In the genomic region with DNA sequence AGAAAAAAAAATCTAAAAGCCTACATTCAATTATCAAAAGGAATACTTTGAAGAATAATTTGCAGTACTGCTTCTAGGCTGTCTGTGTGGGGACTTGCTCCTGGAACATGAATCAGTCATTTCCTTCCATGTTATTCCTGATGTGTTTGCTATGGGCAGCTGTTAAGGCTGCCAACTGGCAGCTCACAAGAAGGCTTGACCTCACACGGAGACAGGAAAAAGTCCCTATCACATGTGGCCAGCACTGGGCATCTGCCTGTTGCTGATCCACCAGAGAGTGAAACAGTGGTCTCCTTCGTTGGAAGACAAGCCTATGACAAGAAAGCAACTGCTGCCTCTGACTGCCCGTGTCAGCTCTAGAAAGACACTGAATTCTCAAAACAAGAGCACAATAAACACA, we compare ENCODE assay signal across 24 mouse cellular contexts.
A peak's percentile ranks its signal among the peaks of the same experiment; 100 is the strongest.
DNase-seq lines count a peak whose midpoint lies in the region; ATAC-seq and TF ChIP-seq lines count a peak whose summit lies in the region.
"Had no signal": no experiment of that assay in that cellular context is flagged by ENCODE, and none has a peak within 500 bp of the region (broad histone marks: within the 10 kb centered on the region; RNA-seq: fewer than 3 reads in every experiment).

No protein-coding gene starts in this region.

- TF ChIP-seq CTCF in kidney, adult 2 months (conservative IDR thresholded peaks at IDR 0.05; ENCODE audit: insufficient read depth, insufficient read length, low read depth, low read length) = no peak
- no peak for TF ChIP-seq CTCF in lung, postnatal 0 days (IDR thresholded peaks at IDR 0.05)

- no peak for ATAC-seq in lung, postnatal 0 days
- ATAC-seq: activated CD4-positive, CD25-positive, alpha-beta regulatory T cell, adult 4 months; CD4-positive, CD25-positive, alpha-beta regulatory T cell, adult 4 months; forebrain, embryonic 13.5 days; forebrain, embryonic 15.5 days; Patski had no signal

- DNase-seq in kidney, adult 2 months = peak; percentile 29
- DNase-seq in kidney, postnatal 4 days = no peak
- DNase-seq in kidney, postnatal 14 days = peak; percentile 15
- DNase-seq in kidney, adult 8-10 months = no peak
- DNase-seq in lung, postnatal 0 days (ENCODE audit: low spot score) = peak; percentile 17
- DNase-seq in lung, postnatal 10 days = no peak
- DNase-seq in A20 (ENCODE audit: low read depth, low spot score) = peak; percentile 5
- no peak for DNase-seq in ovary, postnatal 36 days (ENCODE audit: low spot score)
- DNase-seq: adrenal gland, adult 8-10 months; adrenal gland, postnatal 14 days; adrenal gland, postnatal 36 days; B cell, adult 2 months; cerebellum, adult 11-12 months; cerebellum, adult 9-10 months; cerebellum, postnatal 25 days had no signal

- H3K27ac ChIP-seq in kidney, adult 2 months (ENCODE audit: insufficient read depth, low read depth, low read length) = no peak overlapping the region
- H3K27ac ChIP-seq in lung, postnatal 0 days (ENCODE audit: low read length) = no peak overlapping the region
- H3K27ac ChIP-seq: embryonic facial prominence, embryonic 10.5 days; embryonic facial prominence, embryonic 12.5 days; forebrain, embryonic 13.5 days; forebrain, embryonic 15.5 days had no signal

- H3K4me2 ChIP-seq in lung, postnatal 0 days (replicated peaks; ENCODE audit: low read depth, low read length) = no peak overlapping the region
- H3K4me2 ChIP-seq: embryonic facial prominence, embryonic 12.5 days; forebrain, embryonic 13.5 days; forebrain, embryonic 15.5 days had no signal

- no peak for TF ChIP-seq POLR2A in kidney, adult 2 months (IDR thresholded peaks at IDR 0.05; ENCODE audit: low read depth, low read length)

- no peaks in the 10 kb centered on the region for H3K27me3 ChIP-seq in kidney, adult 2 months (replicated peaks; ENCODE audit: control insufficient read depth, insufficient read depth, low read length)
- H3K27me3 ChIP-seq in lung, postnatal 0 days (replicated peaks; ENCODE audit: insufficient read depth, low read length) = no peaks in the 10 kb centered on the region
- H3K27me3 ChIP-seq: CH12.LX; embryonic facial prominence, embryonic 12.5 days; forebrain, embryonic 13.5 days; forebrain, embryonic 15.5 days had no signal

- TF ChIP-seq EP300 in lung, postnatal 0 days (IDR thresholded peaks at IDR 0.05) = no peak

- no peak overlapping the region for H3K4me3 ChIP-seq in kidney, adult 2 months (ENCODE audit: insufficient read depth, low read depth, low read length)
- H3K4me3 ChIP-seq in lung, postnatal 0 days (ENCODE audit: low read depth, low read length) = no peak overlapping the region
- H3K4me3 ChIP-seq: embryonic facial prominence, embryonic 10.5 days; embryonic facial prominence, embryonic 12.5 days; forebrain, embryonic 13.5 days; forebrain, embryonic 15.5 days had no signal

- no peak overlapping the region for H3K9ac ChIP-seq in lung, postnatal 0 days (replicated peaks; ENCODE audit: low read depth)
- H3K9ac ChIP-seq: embryonic facial prominence, embryonic 12.5 days; forebrain, embryonic 13.5 days; forebrain, embryonic 15.5 days had no signal

- WGBS in kidney, adult 2 months = 60% methylated on average over 3 of the region's 3 CpGs
- WGBS in lung, postnatal 0 days = 52% methylated on average over 3 of the region's 3 CpGs

- H3K36me3 ChIP-seq in kidney, adult 2 months (ENCODE audit: control insufficient read depth, insufficient read depth, low read length) = no peaks in the 10 kb centered on the region
- H3K36me3 ChIP-seq in lung, postnatal 0 days (ENCODE audit: insufficient read depth, low read length) = no peaks in the 10 kb centered on the region
- H3K36me3 ChIP-seq: embryonic facial prominence, embryonic 10.5 days; embryonic facial prominence, embryonic 12.5 days; forebrain, embryonic 15.5 days; G1E had no signal

- no peaks in the 10 kb centered on the region for H3K9me3 ChIP-seq in lung, postnatal 0 days (ENCODE audit: low read length)
- H3K9me3 ChIP-seq: embryonic facial prominence, embryonic 10.5 days; embryonic facial prominence, embryonic 12.5 days; forebrain, embryonic 13.5 days; forebrain, embryonic 15.5 days had no signal

- no peaks in the 10 kb centered on the region for H3K4me1 ChIP-seq in kidney, adult 2 months (ENCODE audit: control insufficient read depth, insufficient read depth, low read length)
- no peaks in the 10 kb centered on the region for H3K4me1 ChIP-seq in lung, postnatal 0 days (ENCODE audit: insufficient read depth, low read depth, low read length)
- H3K4me1 ChIP-seq: embryonic facial prominence, embryonic 10.5 days; embryonic facial prominence, embryonic 12.5 days; forebrain, embryonic 13.5 days; forebrain, embryonic 15.5 days had no signal

Comparison
In these comparisons a context has a peak if more than half of its experiments do, and no peak if none do; other contexts are left out.
1. DNase-seq: peak in kidney, adult 2 months (single experiment), kidney, postnatal 14 days (single experiment), lung, postnatal 0 days (single experiment) and A20 (single experiment); none in kidney, postnatal 4 days (0 of 2), kidney, adult 8-10 months (0 of 2), lung, postnatal 10 days (single experiment) and ovary, postnatal 36 days (single experiment).